Mouse (Mus musculus) adrenal gland, postnatal 36 days (tissue): ENCODE measurements at regions not wholly inside any gene's neighbourhood (a gene's known extent, or its start where the extent isn't known, plus 50 kb on each side); places are given as distances from the start of the nearest gene placed in this dataset.

Source experiments
- DNase-seq, 2 experiments: peaks; one replicate each; pipeline ENCODE4 v3.0.0; 2021; ENCODE audit warnings: mixed read lengths in 1 of 2

DNA sequence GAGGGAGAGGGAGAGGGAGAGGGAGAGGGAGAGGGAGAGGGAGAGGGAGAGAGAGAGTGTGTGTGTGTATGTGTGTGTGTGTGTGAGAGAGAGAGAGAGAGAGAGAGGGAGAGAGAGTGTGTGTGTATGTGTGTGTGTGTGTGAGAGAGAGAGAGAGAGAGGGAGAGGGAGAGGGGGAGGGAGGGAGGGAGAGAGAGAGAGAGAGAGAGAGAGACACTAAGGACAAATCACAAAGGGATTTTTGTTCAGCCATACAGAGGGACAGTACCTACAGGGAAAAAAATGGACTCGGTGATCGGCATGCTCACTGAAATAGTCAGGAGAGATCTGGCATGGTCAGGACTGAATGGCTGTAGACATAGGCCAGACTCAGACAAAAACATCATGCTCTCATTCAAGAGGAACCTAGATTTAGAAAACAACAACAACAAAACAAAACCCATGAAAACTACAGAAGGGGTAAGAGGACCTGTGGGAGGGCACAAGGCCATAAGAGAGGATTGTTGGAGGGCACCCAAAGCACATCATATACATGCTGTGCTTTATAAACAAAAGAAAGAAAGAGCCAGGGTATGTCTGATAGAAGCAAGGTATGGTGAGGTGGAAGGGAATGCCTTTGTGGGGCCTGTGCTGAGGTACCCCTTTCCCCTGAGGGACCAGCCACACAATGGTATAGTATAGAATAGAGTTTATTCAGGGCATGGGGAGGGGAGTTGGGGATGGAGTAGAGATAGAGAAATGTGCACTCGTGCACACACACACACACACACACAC, 127.0 kb upstream of the Med14 start:
- no peak for DNase-seq

DNA sequence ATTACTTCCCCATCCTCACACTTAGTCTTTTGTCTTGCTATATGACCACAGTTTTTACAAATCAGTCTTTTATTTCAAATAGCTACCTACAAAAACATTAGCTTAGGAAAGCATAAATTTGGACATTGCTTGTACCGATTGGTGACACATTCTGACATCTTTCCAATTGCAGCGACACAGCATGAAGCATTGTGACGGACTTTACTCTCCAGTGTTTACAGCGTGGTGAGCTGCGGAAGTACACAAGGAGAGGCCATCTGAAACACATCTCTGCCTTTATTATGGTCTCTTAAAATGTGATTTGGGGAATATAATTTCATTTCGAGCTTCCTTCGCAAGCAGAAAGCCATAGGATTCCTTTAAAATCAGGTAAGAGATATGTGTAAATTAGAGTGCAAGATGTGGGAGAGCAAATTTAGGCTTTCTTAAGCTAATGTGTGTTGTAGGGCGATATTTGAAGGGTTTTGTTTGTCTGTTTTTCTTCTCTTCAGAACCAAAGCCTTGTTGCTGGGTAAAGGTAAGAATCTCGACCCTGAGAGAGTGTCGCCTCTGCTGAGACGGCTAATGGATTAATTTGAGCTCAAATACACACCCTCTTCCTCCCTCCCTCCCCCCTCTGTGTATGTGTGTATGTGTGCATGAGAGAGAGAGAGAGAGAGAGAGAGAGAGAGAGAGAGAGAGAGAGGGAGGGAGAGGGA, 126.3 kb upstream of the Med14 start:
- no peak for DNase-seq

DNA sequence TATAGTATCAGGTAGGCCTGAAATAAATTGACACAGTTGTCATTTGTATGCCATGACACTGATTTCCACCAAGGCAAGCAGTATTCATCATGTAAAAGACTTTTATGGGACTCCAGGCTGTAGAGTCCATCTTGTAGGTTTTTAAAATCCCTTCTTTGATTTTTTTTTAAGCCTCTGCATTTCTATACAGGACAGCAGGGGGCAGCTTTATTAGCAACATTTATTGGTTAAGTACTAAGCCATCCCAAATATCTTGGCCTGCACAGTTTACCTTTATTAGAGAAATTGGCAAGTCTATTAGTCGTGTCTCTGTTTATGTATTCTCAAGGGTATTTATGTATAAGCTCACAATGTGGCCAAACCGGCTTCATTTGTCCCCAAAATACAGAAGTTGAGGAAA, 125.6 kb upstream of the Med14 start:
- no peak for DNase-seq

DNA sequence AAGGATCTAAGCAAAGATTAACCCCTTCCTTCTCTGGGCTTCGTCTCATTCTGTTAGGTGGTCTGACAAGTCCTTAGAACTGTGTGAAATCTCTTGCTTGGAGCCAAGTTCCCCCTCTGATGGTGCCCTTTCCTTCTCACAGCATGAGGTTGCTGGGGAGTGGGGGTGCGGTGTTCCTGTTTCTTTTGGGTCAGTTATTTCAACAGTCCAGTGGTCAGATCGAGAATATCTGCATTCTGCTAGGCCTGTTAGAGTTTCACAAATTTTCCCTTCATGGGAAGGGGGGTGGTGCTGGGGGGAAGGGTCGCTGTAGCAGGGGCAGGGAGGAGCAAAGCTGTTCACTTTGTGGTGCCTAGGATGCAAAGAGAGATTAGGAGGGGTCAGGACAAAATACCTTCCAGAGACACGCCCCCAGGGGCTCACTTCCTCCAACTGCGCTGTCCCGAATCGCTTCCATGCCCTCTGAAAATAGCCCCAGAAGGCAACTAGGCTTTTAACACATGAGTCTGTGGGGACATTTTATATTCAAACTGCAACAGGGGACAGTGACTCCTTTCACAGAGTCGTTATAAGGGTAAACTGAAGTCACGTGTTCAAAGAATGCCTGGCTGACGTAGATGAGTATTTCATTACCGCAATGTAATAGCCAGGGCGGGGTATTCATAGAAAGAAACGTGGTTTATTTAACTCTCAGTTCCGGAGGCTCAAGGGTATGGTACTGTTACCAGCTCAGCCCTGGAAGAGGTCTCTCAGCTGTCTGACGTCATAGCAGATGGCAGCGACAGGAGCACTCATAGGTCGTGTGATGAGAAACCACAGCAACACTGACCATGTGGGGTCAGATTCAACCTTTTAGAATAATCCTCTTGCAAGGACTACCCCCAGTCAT, 124.5 kb upstream of the Med14 start:
- no peak for DNase-seq

DNA sequence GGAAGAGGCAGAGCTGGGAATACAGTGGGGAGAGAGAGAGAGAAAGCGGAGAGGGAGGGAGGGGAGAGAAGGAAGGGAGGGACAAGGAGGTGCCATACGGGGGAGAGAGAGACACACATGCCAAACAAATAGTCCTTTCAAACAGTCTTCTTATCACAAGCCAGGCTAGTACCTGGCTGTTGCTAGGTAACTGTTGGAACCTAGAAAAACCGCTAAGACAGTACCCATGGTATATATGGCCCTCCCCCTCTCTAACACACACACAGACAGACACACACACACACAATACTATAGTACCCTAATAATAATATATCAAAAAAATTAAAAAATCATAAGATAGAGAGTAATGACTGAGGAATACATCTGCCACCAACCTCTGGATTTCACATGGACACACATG, 117.4 kb upstream of the Med14 start:
- DNase-seq = no peak

DNA sequence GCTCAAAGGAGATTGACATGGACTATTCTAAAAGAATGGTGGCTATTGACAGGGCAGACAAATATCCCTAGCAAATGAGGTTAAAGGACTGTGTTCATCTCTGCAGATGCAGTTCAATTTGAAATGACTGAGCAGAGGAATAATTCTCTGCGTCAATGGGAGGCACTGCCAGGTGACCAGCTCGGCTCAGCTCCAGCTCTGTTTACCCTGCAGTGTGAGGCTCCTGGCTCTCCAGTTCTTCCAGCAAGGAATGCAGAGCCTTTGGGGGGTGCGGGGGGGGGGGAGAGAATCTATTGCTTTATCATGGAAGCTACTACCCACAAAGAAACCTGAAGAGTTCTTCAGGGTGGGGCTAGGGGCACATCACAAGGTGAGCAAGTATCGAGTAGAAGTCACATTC, 115.6 kb upstream of the Med14 start:
- no peak for DNase-seq

DNA sequence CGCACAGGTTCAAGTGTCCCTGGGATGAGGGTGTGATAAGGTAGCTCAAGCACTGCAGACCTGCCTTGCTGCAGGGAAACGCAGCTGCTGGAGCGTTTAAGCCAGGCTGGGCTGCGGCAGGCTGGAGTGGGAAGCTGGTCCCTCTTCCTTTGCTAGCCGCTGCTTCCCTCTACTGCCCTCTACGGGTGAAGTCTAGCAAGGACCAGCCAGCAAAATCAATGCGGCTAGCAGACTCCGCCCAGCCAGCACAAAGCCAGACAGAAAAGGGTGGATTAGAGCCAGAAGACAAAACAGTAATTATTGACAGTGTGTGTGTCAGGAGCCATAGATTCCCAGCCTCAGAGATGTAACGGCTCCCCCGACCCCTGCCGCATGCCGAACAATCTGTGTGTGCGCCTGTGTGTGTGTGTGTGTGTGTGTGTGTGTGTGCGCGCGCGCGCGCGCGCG, 111.8 kb upstream of the Med14 start:
- DNase-seq = peak; percentile 73 to 79

DNA sequence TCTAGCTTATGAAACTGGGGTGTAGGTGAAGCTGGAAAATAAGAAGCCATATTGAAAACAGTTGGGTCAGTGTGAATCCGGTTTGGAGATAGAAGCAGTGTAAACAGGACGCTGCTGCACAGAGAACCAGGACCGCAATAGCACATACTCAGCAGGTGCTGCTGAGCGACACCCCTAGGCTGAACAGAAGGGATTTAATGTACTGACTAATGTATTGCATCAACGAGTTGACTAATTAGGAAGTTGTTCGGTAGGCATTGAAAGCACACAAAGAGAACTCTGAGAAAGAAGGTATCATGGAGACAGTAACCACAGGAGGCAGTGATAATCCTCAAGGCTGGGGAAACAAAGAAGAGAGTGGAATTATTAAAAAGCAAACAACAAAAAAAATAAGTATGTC, 111.4 kb upstream of the Med14 start:
- no peak for DNase-seq

DNA sequence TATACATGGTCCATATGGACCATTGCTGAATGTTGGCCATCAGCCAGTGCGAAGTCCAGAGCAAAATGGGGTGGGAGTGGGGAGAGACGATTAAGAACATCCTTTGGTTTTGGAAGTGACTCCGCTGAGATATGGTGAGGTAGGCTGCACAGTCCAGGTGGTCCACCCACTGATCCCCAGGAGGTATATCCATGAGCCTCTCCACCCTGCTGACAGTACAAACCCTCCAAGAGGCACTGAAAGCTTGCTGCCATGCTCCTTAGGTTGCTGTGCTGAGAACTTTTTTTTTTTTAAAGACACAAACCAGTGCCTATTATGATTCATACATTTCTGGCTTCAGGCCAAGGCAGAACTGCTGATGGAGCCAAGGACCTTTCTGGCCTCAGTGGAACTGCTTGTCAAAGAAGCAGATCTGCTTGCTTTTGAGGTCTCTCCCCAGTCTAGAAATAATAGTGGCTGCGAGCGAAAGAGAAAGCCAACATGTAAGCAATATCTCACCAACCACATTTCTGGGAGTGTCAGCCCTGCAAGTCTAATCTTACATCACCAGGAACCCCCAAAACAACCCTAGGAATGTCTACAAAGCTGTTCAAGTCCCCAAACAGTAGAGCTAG, 105.1 kb upstream of the Med14 start:
- no peak for DNase-seq

DNA sequence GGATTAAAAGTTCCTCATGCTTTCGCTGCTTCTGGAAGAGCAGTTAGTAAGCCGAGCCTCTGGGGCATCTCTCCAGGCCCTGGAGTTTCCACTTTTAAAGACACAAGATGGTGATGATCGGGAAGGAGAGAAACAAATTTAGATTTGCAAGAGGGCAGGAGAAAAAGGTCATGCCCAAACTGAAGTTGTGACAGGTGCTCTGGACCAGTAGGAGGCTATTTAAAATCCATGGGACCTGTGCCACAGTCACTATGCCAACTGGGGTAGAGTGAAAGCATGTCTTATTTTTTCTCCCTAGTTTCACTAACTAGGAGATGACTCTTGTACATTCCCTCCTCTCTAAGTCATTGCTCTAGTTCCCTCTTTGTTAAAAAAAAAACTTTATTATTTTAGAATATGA, 104.3 kb upstream of the Med14 start:
- no peak for DNase-seq

DNA sequence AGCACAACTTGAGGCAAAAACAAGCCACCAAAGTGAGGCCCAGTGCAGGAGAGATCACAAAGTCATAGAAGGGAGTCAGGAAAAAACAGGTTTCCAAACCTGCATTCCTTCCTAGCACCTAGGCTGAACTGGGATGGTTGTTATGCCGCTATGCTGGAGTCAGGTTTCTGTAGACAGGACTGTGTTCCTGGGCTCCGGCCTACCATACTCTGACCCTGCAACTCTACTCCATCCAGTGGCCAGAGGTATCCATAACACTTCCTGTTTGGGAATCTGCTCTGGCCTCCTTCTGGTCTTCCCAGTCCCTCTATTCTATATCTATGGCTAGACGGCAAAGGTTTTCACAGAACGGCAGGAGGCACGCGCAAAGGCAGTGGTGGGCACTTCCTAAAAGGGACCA, 98.3 kb upstream of the Med14 start:
- no peak for DNase-seq

DNA sequence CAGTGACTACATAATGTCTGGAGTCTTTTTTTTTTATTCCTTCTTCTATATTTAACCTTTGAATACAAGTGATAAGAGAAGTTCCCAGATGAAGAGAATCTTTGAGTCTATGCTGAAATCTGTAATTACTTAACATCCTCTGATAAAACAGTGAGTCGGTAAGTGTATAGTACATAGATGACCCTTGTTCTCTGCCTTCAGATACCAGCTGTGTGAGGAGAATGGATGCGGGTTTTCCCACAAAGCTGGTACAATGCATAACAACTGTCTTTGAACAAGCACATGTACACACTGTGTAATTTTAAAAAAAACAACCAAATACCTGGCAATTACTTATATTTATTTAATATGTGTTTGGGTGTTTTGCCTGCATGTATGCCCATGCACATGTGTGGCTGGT, 96.9 kb upstream of the Med14 start:
- DNase-seq = no peak

DNA sequence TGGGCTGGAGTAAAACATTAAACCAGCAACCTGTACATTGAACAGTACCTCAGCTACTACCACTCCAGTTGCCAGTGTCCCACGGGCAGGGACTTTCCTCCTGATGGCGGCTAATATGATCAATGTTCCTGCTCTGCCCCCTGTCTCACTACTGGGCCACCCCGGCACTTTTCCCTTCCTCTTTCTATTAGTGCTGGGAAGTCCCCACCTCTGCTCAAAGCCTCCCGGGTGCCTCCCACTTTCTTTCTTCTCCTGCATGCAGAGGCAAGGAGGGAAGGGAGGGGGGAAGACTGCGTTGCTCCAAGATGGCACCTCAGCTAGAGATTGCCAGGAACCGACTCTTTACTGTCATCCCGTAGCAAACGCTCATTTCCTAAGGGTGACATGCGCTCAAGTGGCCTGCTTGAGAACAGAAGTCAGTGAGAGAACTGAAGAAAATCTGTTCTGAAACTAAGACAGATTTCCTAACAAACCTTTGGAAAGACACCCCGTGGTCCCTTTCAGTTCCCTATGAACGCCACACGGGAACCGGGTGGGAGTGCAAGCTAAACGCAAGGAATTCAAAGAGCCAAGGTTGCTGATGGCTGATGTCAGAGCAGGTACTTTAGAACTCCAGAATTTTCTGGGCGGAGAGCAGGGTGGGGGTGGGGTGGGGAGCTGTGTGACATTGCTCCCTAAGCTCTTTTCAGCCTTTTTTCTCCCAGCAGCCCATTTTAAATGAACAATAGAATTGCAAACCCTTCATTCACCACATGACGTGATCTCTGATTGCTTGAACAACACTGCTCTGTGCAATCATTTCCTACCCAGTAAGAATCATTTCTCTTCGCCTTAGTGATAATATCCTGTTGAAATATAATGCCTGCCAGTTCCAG, 96.2 kb upstream of the Med14 start:
- DNase-seq = peak; percentile 14 to 29

DNA sequence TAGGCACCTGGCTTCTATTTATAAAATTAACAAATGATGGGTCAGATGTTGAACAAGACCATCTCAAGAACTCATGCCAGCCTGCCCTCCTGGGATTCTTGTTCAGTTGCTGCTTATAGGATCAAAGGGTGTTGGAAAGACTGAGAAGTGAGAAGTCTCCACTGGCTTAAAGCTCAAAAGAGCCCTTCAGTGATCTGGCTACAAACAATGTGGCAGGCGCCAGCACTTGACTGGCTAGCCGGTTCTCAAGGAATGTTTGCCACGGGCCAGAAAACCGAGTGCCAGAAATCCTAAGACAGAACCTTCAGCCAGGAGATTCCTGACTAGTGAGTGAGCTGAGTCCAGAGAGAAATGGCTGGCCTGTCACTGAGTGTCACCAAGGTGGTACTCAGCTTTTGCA, 93.6 kb upstream of the Med14 start:
- DNase-seq = no peak

DNA sequence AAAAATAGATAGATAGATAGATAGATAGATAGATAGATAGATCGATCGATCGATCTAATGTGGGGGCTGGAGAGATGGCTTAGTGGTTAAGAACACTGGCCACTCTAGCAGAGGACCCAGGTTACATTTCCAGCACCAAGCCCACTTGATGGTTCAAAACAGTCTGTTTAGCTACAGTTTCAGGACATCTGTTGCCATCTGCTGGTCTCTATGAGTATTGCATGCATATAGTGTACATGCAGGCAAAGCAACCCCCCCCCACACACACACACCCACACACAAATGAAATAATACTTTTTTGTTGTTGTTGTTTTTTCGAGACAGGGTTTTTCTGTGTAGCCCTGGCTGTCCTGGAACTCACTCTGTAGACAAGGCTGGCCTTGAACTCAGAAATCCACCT, 89.8 kb upstream of the Med14 start:
- DNase-seq = peak in 1 of 2 experiments; percentile 26

DNA sequence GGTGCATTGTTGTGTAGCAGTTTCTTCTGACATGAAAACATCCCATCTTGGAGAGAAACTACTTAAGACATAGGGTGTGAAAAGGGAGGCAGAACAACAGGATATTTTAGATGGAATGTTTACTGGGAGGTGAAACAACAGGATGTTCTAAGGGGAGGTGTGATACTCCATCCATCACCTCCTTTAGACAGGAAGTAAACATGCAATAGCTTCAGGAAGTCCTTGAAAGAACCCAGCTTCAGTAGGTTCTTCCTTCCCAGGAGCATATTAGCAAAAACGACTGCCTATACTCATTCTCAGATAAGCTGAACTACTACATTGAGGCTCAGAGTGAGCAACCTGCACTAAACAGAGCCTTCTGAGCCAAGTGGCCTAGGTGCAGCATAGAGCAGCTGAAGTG, 82.6 kb upstream of the Med14 start:
- DNase-seq = no peak

DNA sequence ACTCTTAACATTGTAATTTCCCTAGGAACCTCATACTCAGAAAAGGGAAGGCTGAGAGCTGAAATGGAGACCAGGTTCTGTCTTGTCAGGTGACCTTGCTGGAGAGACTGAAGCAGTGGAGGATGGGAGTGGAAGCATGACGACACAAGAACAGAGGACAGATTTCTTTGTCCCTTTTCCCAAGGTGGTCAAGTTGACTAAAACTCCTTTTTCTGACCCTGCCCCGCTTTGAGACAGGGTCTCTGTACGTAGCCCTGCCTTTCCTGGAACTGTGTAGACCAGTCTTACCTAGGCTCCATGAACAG, 79.1 kb upstream of the Med14 start:
- DNase-seq = no peak

DNA sequence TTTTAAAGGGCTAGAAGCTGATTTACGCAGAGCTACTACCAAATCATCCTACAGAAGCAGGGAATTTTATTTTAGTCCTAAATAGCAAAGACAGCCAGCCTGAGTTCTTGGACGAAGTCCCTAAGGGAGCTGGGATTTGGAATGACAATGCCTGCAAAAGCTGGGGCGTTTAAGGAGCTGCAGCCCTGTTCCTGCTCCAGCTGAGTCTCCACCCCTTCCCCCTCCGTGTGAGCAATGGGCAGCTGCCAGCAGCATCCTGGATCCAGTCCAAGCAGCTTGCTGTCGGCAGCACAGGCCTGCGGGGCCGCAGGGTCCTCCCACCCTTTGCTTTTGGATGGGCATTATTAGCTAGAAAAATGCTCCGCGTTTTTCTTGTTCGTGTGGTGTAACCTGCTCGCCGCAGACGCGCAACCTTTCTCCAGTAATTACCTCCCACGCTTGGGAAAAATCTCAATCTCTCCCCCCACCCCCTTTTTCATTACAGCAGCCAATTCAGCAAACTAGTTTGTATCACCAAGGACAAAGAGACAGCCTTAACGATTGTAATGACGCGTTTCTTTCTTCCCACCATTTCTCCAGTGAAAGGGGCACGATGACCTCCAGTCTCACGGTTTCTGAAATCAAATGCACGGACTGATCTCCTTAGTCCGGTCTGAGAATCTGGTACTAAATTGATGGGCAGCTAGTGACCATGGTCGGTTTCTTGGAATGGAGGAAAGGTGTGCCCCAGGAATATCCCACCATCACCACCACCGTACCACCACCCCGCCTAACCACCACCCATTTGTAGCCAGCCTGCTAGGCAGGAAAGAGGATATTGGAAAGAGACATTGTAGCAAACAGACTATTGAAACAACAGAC, 78.5 kb upstream of the Med14 start:
- DNase-seq = peak; percentile 86 to 90

DNA sequence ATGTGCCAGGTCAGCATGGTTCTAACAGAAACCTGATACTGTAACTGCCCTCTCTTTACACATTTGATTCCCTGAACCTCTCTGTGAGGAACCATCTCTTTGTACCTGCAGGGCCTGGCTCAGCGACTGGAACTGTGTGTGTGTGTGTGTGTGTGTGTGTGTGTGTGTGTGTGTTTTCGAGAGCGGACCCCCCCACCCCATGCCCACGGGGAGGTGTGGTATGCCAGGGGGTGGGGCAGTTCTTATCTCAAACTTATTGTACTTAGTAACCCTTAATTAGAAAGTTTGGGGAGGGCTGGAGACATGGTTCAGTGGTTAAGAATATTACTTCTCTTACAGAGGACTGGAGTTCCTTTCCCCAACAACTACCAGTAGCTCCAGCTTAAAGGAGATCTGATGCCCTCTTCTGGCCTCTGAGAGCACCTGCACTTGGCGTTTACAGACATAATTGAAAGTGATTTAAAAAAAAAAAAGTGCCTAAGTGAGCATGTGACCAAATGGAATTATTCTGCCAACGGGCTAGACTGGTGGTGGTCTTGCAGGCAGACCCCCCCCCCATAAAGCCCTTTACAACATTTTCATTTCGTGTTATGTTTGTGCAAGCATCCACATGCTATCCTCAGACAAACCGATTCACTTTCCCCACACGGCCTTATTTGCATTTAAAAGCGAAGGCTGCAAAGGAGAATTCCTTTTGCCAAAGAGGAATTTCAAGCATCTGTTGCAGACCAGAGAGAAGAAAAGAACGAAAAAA, 77.7 kb upstream of the Med14 start:
- DNase-seq = peak in 1 of 2 experiments; percentile 47

DNA sequence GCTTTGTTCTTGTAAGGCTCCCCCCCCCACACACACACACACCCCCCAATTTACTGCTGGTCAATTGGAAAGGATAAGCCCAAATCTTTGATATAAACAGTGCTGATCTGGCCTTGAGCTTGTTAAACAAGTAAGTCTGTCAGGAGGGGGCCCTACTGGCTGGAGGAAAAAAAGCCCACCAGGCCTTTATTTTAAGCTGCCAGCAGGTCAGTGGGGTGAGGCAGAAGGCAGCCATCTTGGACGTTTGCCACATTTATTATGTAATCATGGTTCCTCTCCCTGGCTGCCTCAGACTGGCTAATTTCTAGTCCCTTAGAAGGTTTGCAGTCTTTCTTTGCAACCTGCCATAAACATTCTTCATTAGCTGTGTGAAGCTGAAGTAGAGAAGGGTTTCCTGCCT, 75.9 kb upstream of the Med14 start:
- no peak for DNase-seq
